Mouse (Mus musculus) hindbrain, embryonic 11.5 days (tissue): ENCODE data around the gene Myh11. TPM values are rescaled to one million over a fixed set of nuclear protein-coding genes. Genes with fewer than 3 reads are reported as not detected.
A peak's percentile ranks its signal among the peaks of the same experiment; 100 is the strongest.

Experiments
- ATAC-seq: fragments of 200-750 bp; cut with Nextera tagmentation; 2 replicates; pipeline ENCODE4 v1.8.0; 2017; ENCODE audit warnings: mild to moderate bottlenecking, moderate TSS enrichment, moderate library complexity; ENCODE audit not compliant: low FRiP score
- DNase-seq: peaks from one replicate; pipeline ENCODE4 v3.0.0-alpha.2; 2015; ENCODE audit warnings: low spot score
- H3K27ac ChIP-seq: fragments of 300-500 bp; sonication (generic); 2 replicates; pipeline ENCODE4 v1.5.1; 2014; ENCODE audit warnings: mild to moderate bottlenecking, low read depth, low read length
- H3K27me3 ChIP-seq: fragments of 300-500 bp; sonication (generic); 2 replicates; pipeline ENCODE4 v1.6.1; 2014; ENCODE audit warnings: mild to moderate bottlenecking, low read length, moderate library complexity, mixed read lengths; ENCODE audit not compliant: control insufficient read depth, insufficient read depth
- H3K36me3 ChIP-seq: fragments of 300-500 bp; sonication (generic); 2 replicates; pipeline ENCODE4 v1.6.1; 2014; ENCODE audit warnings: mild to moderate bottlenecking, low read length, moderate library complexity, mixed read lengths; ENCODE audit not compliant: control insufficient read depth, insufficient read depth
- H3K4me1 ChIP-seq: fragments of 300-500 bp; sonication (generic); replicated peaks from 2 replicates; pipeline ENCODE4 v1.6.1; 2014; ENCODE audit warnings: low read length, mixed read lengths; ENCODE audit not compliant: control insufficient read depth, insufficient read depth
- H3K4me2 ChIP-seq: fragments of 300-500 bp; sonication (generic); replicated peaks from 2 replicates; pipeline ENCODE4 v1.6.1; 2014; ENCODE audit warnings: mild to moderate bottlenecking, low read depth, low read length
- H3K4me3 ChIP-seq: fragments of 300-500 bp; sonication (generic); 2 replicates; pipeline ENCODE4 v1.5.1; 2014; ENCODE audit warnings: low read depth, low read length
- H3K9ac ChIP-seq: fragments of 300-500 bp; sonication (generic); 2 replicates; pipeline ENCODE4 v1.6.1; 2014; ENCODE audit warnings: low read depth, low read length
- H3K9me3 ChIP-seq: fragments of 300-500 bp; sonication (generic); 2 replicates; pipeline ENCODE4 v1.6.1; 2016; ENCODE audit warnings: low read length; ENCODE audit not compliant: control insufficient read depth
- WGBS: fragments of 180-500 bp; shearing (Covaris S2); extraction: QIAGEN DNeasy Blood & Tissue Kit; methylation state at CpG from one replicate; pipeline ENCODE4 v1.1.7; 2014; 5-methylcytosine and 5-hydroxymethylcytosine counted together
- polyA plus RNA-seq: library from polyadenylated mRNA; unstranded; fragments of >200 nt; fragmentation: Nextera tagmentation; extraction: Ambion mirVana; gene quantifications from 2 replicates; pipeline ENCODE4 v1.2.1, GENCODE M21; 2014

The Myh11 gene
- polyA plus RNA-seq, result 0.10 and 0.26 TPM in 2 replicates

DNA sequence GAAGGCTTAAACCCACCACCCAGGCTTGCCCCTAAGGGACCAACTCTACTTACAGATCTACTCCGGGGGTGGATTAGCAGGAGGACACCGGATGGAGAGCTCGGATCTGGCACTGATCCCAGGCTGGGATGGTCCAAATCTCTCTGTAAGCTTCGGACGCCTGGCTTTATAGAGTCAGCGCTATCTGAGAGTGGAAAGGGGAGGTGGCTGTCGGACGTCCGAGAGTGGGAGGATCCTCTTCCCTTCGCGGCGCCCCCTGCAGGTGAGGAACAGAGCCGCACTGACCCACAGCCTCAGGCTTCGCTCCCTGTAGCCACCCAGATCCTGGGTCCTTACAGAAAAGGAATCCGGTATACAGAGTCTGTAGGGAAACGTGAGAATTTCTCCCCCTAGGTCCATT lies at the start of gene Myh11:
Gene Myh11, minus strand, starts transcription at position 150 of the 400 bp plus-strand sequence.
- ATAC-seq (peak; percentile 34), DNase-seq (peak; percentile 78)
- Histone ChIP-seq H3K9me3 (no peaks in the 10 kb centered on the region), H3K36me3 (no peaks in the 10 kb centered on the region), H3K27me3 (peaks cover 2% of the 10 kb centered on the region; the same call in 1 of the 2 replicates), H3K4me3 (no peak within 1 kb of the TSS; the same call in 1 of the 2 replicates), H3K27ac (no peak within 1 kb of the TSS), H3K9ac (peak within 1 kb of the TSS; percentile 31; the same call in 1 of the 2 replicates), H3K4me1 (no peaks in the 10 kb centered on the region), H3K4me2 (peak within 1 kb of the TSS; percentile 31; the same call in 1 of the 2 replicates)
- WGBS, result 6% methylated on average over 16 of the region's 16 CpGs

DNA sequence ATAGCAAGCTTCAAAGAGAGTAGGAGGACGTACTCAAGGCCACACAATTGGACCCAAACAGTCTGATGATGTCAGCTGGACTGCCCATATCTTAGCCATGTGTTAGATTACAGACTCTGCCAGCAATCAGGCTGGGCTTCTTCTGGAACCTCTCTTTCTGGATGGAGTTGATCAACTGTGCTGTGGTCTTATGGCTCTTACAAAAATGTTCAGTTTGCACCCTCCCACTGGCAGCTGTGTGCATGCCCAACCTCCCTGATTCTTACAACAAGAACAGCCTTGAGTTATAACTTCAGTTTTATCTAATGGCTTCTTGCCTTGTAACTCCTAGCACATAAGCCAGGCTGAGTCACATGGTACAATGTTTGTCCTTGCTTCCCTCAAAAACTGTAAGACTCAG lies 37.0 kb upstream of the Myh11 start:
- Histone ChIP-seq H3K4me2 (no peak overlapping the region), H3K4me1 (no peaks in the 10 kb centered on the region), H3K4me3 (no peak overlapping the region), H3K27me3 (no peaks in the 10 kb centered on the region), H3K9ac (no peak overlapping the region), H3K27ac (no peak overlapping the region), H3K9me3 (no peaks in the 10 kb centered on the region), H3K36me3 (no peaks in the 10 kb centered on the region)
- no peak for ATAC-seq
- no peak for DNase-seq
- WGBS, result 88% methylated on average over 1 of the region's 1 CpGs

DNA sequence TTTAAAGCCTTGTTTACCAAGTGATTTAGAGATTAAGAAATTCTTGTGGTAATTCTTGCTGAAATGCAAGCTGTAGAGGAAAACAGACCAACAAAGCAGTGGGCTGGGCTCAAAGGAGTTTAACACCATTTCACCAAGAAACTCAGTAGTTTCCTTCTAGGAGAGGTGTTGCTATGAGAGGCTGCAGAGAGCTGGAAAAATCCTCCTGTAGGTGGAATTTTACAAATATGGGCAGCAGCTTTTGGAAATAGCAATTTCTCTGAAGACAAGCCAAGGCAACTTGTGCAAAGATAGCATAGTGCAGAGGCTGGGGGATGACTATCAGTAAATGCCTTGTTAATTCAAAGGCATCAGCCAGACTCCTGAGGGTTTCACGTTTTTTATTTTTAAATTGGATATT lies 29.3 kb upstream of the Myh11 start:
- no peaks in the 10 kb centered on the region for H3K9me3 ChIP-seq
- no peaks in the 10 kb centered on the region for H3K4me1 ChIP-seq
- H3K9ac ChIP-seq, result no peak overlapping the region
- no peak overlapping the region for H3K4me3 ChIP-seq
- no peaks in the 10 kb centered on the region for H3K36me3 ChIP-seq
- H3K27me3 ChIP-seq, result no peaks in the 10 kb centered on the region
- 52% methylated on average over 1 of the region's 1 CpGs for WGBS
- ATAC-seq (no peak), DNase-seq (no peak)
- H3K27ac ChIP-seq, result no peak overlapping the region
- no peak overlapping the region for H3K4me2 ChIP-seq

DNA sequence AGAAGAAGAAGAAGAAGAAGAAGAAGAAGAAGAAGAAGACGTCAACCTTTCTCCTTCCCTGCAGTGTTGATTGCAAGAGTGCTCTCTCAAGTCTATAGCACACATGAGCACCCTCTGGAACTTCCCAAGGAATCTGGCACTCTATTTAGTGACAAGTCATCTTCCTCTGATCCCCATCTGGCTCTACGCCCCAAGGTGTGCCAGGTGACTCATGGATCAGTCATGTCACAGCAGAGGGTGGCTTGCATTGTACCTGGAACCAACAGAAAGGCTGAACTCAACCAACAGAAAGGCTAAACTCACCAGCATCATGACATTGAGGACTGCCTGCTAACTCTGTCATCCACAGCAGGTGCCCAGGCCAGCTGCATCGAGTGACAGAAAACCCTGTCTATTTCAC lies 28.5 kb upstream of the Myh11 start:
- no peak for ATAC-seq
- no peak for DNase-seq
- WGBS, result 84% methylated on average over 3 of the region's 3 CpGs
- Histone ChIP-seq H3K27me3 (no peaks in the 10 kb centered on the region), H3K4me3 (no peak overlapping the region), H3K36me3 (no peaks in the 10 kb centered on the region), H3K9ac (no peak overlapping the region), H3K27ac (no peak overlapping the region), H3K9me3 (no peaks in the 10 kb centered on the region), H3K4me2 (no peak overlapping the region), H3K4me1 (no peaks in the 10 kb centered on the region)

DNA sequence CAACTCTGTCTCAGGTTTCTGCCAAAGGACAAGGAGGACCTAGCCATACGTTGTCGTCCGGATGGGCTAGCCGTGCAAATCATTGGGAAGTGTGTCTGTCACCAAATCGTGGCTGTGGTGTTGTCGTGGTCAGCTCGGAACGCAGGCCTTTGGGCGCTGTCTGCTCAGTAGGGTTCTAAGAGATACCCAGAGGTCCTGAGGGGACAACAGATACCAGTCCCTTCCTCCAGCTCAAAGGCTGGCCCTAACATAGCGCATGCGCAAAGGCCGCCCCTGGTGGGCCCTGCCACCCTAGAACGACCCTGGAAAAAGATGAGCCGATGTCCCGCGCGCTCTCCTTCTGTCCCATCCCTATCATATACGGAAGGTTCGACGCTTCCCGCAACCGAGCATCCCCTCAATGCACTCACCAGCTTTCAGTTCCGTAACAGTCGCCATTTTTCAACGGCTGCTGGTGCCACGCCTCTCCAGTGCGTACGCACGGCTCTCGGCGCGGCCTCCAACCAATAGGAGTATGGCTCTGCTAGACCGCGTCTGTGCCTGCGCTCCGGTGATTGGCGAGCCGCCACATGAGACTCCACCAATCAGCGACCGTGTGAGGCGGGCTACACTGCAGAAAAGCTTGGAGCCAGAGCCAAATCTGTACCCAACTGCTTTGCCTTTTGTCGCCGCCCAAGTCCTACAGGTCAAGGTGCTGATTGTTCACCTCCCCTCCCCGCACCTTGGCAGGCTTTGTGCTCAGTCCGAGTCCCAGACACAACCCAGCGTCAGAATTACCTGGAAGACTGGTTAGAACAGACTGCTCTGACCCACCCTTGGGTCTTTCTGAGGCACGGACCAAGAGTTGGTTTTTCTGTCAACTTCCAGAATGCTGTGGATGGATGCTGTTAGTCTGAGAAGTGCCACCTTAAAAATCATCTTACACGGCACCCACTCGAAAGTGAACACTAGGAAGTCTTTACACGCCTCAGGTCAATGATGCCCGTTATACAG lies 26.0 kb upstream of the Myh11 start, which contains the start of gene Fopnl:
Gene Fopnl, minus strand, starts transcription at position 522 of the 993 bp plus-strand sequence.
- peak within 1 kb of the TSS; percentile 75 for H3K27ac ChIP-seq
- H3K4me3 ChIP-seq, result peak within 1 kb of the TSS; percentile 70
- no peaks in the 10 kb centered on the region for H3K36me3 ChIP-seq
- H3K9ac ChIP-seq, result peak within 1 kb of the TSS; percentile 89
- WGBS, result 4% methylated on average over 51 of the region's 51 CpGs
- H3K9me3 ChIP-seq, result no peaks in the 10 kb centered on the region
- no peaks in the 10 kb centered on the region for H3K27me3 ChIP-seq
- H3K4me2 ChIP-seq, result peak within 1 kb of the TSS; percentile 70
- DNase-seq (peak; percentile 93), ATAC-seq (peak; percentile 100)
- no peaks in the 10 kb centered on the region for H3K4me1 ChIP-seq

DNA sequence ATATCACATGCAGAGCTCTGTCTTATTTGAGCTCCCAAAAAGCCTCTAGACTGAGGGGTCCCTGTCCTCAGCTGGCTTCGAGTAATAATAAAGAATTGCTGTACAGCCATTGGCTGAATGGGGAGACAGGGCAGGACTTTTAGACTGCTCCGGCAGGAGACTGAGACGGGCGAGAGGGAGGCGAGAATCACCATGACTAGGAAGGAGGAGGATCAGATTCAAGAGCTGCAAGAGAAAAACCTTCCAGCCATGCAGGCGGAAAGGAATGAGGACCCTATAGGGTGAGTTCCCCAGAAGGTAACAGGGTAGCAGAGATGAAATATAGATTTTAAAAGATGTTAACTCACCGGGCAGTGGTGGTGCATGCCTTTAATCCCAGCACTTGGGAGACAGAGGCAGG lies 21.7 kb upstream of the Myh11 start:
- ATAC-seq, result no peak
- Histone ChIP-seq H3K4me2 (no peak overlapping the region), H3K27me3 (no peaks in the 10 kb centered on the region), H3K36me3 (no peaks in the 10 kb centered on the region), H3K4me3 (no peak overlapping the region), H3K27ac (no peak overlapping the region), H3K4me1 (no peaks in the 10 kb centered on the region), H3K9me3 (no peaks in the 10 kb centered on the region), H3K9ac (no peak overlapping the region)
- 95% methylated on average over 7 of the region's 7 CpGs for WGBS
- no peak for DNase-seq

DNA sequence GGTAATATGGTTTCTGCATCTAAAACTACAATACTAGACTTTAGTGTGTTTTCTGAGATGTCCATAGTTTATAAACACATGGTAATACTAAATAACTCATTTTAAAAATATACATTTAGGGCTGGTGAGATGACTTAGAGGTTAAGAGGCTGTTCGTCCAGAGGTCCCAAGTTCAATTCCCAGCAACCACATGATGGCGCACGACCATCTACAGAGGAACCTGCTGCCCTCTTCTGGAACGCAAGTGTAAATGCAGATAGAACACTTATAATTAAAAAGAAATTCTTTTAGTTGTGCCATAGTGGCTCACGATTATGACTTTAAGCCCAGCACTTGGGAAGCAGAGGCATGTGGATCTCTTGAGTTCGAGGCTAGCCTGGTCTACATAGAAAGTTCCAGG lies 20.2 kb upstream of the Myh11 start:
- no peaks in the 10 kb centered on the region for H3K36me3 ChIP-seq
- no peak overlapping the region for H3K4me3 ChIP-seq
- no peak overlapping the region for H3K4me2 ChIP-seq
- no peak overlapping the region for H3K9ac ChIP-seq
- 53% methylated on average over 6 of the region's 6 CpGs for WGBS
- no peaks in the 10 kb centered on the region for H3K4me1 ChIP-seq
- H3K27ac ChIP-seq, result no peak overlapping the region
- ATAC-seq, result no peak
- no peaks in the 10 kb centered on the region for H3K9me3 ChIP-seq
- H3K27me3 ChIP-seq, result no peaks in the 10 kb centered on the region
- DNase-seq, result peak; percentile 50

DNA sequence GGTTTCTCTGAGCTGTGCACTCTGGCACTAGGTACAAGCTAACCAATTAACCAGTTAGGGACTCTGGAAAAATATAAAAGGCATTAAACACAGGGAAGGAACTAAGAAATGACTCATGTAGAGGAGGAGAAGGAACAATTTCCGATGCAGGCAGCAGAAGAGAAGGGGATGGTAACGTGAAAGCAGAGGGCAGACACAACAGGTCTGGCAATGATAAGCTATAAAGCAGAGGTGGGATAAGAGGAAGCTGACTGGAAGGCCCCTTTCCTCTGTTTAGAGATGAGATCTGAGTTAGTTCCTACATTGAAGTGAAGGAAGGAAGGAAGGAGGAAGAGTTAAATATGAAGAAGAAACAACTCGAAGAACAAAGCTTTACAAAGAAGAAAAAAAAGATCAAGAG lies 18.7 kb upstream of the Myh11 start:
- Histone ChIP-seq H3K4me3 (no peak overlapping the region), H3K27me3 (no peaks in the 10 kb centered on the region), H3K4me2 (no peak overlapping the region), H3K36me3 (no peaks in the 10 kb centered on the region), H3K9ac (no peak overlapping the region), H3K4me1 (no peaks in the 10 kb centered on the region), H3K27ac (no peak overlapping the region), H3K9me3 (no peaks in the 10 kb centered on the region)
- WGBS, result 90% methylated on average over 3 of the region's 3 CpGs
- ATAC-seq, result no peak
- DNase-seq, result no peak
